Mouse (Mus musculus) macrophage (primary cell): ENCODE results near the gene Traf3ip1. TPM values are rescaled to one million over a fixed set of nuclear protein-coding genes. Genes with fewer than 3 reads are reported as not detected.

Source experiments
- H3K27ac ChIP-seq: fragments of 350-480 bp; formaldehyde crosslinking; 2 replicates; pipeline ENCODE4 v1.9.0; 2021
- H3K36me3 ChIP-seq: fragments of 350-480 bp; formaldehyde crosslinking; 2 replicates; pipeline ENCODE4 v1.9.0; 2021; ENCODE audit errors: inconsistent target
- H3K4me3 ChIP-seq: fragments of 350-480 bp; formaldehyde crosslinking; 2 replicates; pipeline ENCODE4 v1.9.0; 2021; ENCODE audit errors: inconsistent target
- H3K79me2 ChIP-seq: fragments of 350-480 bp; formaldehyde crosslinking; 2 replicates; pipeline ENCODE4 v1.9.0; 2021; ENCODE audit errors: inconsistent target
- WGBS: methylation state at CpG from one replicate; pipeline ENCODE4 v1.1.7; 2026; ENCODE audit warnings: inconsistent platforms; ENCODE audit not compliant: missing documents; 5-methylcytosine and 5-hydroxymethylcytosine counted together
- polyA plus RNA-seq: library from polyadenylated mRNA; stranded (reverse); fragments of 250-400 nt; gene quantifications from 3 replicates; pipeline ENCODE4 v1.2.4, GENCODE M21; 2018; ENCODE audit warnings: inconsistent platforms

Traf3ip1 gene
- polyA plus RNA-seq, 1 experiment from 2014 or later = 4.3 TPM

DNA sequence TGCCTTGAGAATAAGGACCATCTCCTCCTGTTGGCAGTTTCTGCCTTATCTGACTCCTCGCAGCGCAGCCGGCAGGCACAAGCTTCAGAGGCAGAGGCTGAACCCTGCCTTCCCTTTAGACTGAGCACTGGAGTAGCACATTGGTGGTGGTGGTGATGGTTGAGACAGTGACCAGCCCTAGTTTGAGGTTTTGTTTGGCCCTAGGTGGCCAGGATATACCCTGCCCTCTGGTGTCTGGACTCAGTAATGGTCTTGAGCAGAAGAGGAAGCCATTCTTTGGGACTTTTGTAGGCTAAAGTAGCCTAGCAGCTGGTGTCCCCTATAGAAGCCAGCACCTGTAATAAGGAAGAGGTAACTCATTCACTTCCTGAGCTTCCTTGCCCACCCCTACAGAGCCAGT lies 69.6 kb downstream of the Traf3ip1 start:
- 76% methylated on average over 3 of the region's 3 CpGs for WGBS
- H3K36me3 ChIP-seq = no peaks in the 10 kb centered on the region
- H3K27ac ChIP-seq = no peak overlapping the region
- H3K4me3 ChIP-seq = no peak overlapping the region
- no peaks in the 10 kb centered on the region for H3K79me2 ChIP-seq

DNA sequence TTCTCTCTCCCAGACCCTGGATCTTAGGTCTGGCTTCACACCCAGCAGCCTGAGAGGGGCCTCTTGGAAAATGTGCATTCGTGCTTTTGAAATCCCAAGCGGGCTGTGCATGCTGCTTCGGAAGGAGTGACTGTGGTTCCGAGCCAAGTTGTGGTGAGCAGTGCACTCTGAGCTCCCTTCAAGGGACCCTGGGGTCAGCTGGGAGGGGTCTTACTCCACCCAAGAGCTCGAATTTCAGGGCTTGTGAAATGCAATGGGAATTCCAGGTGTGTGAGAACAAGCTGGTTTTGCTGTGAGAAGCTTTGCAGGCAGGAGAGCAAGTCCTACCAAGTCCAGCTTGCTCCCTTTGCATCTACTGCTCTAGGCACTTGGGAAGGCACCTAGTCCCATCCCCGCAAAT lies 70.2 kb downstream of the Traf3ip1 start:
- no peak overlapping the region for H3K27ac ChIP-seq
- 77% methylated on average over 6 of the region's 6 CpGs for WGBS
- no peak overlapping the region for H3K4me3 ChIP-seq
- H3K36me3 ChIP-seq = no peaks in the 10 kb centered on the region
- H3K79me2 ChIP-seq = no peaks in the 10 kb centered on the region

DNA sequence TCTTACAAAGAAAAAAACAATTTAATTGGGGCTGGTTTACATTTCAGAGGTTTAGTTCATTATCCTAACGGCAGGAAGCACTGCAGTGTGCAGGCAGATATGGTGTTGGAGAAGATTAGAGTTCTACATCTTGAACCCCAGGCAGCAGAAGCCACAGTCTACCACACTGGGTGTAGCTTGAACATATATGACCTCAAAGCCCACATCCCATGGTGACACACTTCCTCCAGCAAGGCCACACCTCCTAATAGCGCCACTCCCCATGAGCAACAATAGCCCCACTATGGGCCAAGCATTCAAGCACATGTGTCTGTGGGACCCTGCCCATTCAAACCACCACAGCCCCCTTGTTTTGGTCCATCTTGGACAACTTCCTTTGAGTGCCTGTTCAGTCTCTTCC lies 72.8 kb downstream of the Traf3ip1 start:
- H3K27ac ChIP-seq = no peak overlapping the region
- WGBS = 97% methylated on average over 2 of the region's 2 CpGs

DNA sequence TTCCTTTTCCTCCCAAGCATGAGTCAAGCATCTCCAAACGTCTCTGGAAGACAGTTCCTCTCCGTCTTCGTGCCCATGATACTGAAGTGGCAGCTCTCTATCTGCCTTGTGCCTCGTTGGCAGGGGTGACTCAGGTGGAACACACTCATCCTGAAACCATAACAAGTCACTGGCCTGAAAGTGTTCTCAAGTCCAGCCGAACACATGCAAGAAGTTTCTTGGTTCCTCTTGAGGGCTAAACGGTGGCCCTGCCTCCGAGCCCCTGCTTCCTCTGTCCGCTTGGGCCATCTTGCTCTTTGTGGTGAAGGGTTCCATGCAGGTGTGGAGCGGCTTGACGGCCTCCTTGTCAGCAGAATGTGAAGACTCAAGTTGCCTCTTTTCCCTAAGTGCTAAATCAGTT lies 78.0 kb downstream of the Traf3ip1 start:
- H3K36me3 ChIP-seq = no peaks in the 10 kb centered on the region
- 52% methylated on average over 10 of the region's 10 CpGs for WGBS
- no peaks in the 10 kb centered on the region for H3K79me2 ChIP-seq
- H3K27ac ChIP-seq = no peak overlapping the region
- no peak overlapping the region for H3K4me3 ChIP-seq

More for the DNA sequence above, 72.8 kb downstream of the Traf3ip1 start:
- H3K4me3 ChIP-seq = no peak overlapping the region
- H3K36me3 ChIP-seq = no peaks in the 10 kb centered on the region
- H3K79me2 ChIP-seq = no peaks in the 10 kb centered on the region

DNA sequence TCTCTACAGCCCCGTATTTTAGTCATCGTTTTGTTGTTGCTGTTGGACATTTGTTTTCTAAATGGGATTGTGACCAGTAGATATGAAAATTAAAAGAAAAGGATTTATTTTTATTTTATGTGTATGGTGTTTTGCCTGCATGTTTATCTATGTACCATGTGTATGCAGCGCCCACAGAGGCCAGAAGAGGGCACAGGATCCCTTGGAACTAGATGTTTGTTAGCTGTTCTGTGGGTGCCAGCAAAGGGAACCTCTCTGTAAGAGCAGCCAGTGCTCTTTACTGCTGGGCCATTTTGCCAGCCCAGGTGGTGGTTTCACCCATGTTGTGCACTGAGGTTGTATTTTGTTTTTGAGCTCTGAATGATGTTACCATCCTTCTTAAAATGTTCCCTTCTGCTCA lies 79.8 kb downstream of the Traf3ip1 start:
- no peaks in the 10 kb centered on the region for H3K36me3 ChIP-seq
- H3K4me3 ChIP-seq = no peak overlapping the region
- 79% methylated on average over 3 of the region's 3 CpGs for WGBS
- H3K27ac ChIP-seq = no peak overlapping the region
- H3K79me2 ChIP-seq = no peaks in the 10 kb centered on the region

DNA sequence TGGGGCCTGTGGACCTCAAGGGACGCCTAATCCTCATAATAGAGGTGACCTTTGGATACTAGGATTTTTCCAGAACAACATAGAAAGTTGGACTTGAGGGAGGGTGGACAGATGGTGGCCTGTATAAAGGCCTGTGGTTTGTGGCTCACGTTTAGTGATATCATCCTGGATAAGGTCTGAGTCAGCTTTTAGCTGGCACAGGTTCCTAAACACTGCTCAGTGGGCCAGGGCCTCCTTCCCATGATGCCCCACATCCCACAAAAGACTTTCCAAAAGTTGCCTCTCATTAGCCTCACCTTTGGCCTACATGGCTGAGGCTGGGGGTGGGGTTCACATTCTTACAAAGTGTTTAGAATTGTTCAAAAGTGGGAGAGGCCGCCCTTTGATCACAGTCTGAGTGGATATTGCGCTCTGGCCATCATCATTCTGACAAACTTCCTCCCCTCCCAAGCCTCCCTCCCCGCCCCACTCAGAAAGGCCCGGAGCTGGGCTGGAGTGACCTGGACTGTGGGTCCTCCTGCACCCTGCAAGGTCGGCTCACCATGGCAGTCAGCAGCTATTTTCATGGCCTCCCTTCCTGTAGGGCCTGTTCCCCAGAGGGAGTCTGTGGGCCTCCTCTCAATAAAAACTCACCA lies 83.6 kb downstream of the Traf3ip1 start:
- Histone ChIP-seq H3K79me2 (no peaks in the 10 kb centered on the region), H3K36me3 (no peaks in the 10 kb centered on the region), H3K27ac (no peak overlapping the region), H3K4me3 (no peak overlapping the region)
- WGBS = 86% methylated on average over 7 of the region's 7 CpGs

Other genes starting within 250 kb of the Traf3ip1 start
- 70.3 to 99.4 TPM (median 73.8 TPM) in 3 replicates for gene Ube2f, start 244.3 kb upstream of the Traf3ip1 start, polyA plus RNA-seq
- 58.6 to 82.9 TPM (median 66.5 TPM) in 3 replicates for gene Scly, start 196.3 kb upstream of the Traf3ip1 start, polyA plus RNA-seq
- not detected in 3 replicates for gene Espnl, start 172.6 kb upstream of the Traf3ip1 start, polyA plus RNA-seq
- not detected in 3 replicates for gene Klhl30, start 143.6 kb upstream of the Traf3ip1 start, polyA plus RNA-seq
- gene Erfe, start 128.2 kb upstream of the Traf3ip1 start, polyA plus RNA-seq = not detected in 3 replicates
- gene Ilkap, start 95.8 kb upstream of the Traf3ip1 start, polyA plus RNA-seq = 31.1 to 39.6 TPM (median 37.3 TPM) in 3 replicates
- gene Hes6, start 80.6 kb upstream of the Traf3ip1 start, polyA plus RNA-seq = 10.1 to 23.1 TPM (median 15.9 TPM) in 3 replicates
- gene Per2, start 35.3 kb upstream of the Traf3ip1 start, polyA plus RNA-seq = 0.40 to 0.49 TPM (median 0.47 TPM) in 3 replicates
- gene Asb1, start 45.9 kb downstream of the Traf3ip1 start, polyA plus RNA-seq = 2.5 to 4.2 TPM (median 2.9 TPM) in 3 replicates